Mouse (Mus musculus): Measurements from ENCODE around the gene Rad50.
A peak's percentile ranks its signal among the peaks of the same experiment; 100 is the strongest.

- TF ChIP-seq CTCF (conservative IDR thresholded peaks at IDR 0.05; ENCODE audit: low read length) (peak; percentile 74), POU5F1 (IDR thresholded peaks at IDR 0.05; ENCODE audit: borderline replicate concordance, low read length) (no peak), NANOG (IDR thresholded peaks at IDR 0.05; ENCODE audit: borderline replicate concordance, low read length) (no peak)
Measured at GRCm38 (mm10) chr11:53632122-53632733, 74.9 kb downstream of the Rad50 start.
